Mouse (Mus musculus) small intestine, adult 2 months (tissue): ENCODE measurements at regions not wholly inside any gene's neighbourhood (a gene's known extent, or its start where the extent isn't known, plus 50 kb on each side); places are given as distances from the start of the nearest gene placed in this dataset.

Source experiments
- H3K27ac ChIP-seq: fragments of 200-500 bp; 2 replicates; pipeline ENCODE4 v1.5.1; 2012; ENCODE audit warnings: low read depth, low read length, control low read depth, inconsistent platforms; ENCODE audit not compliant: insufficient read depth
- H3K27me3 ChIP-seq: fragments of 200-500 bp; 2 replicates; pipeline ENCODE4 v1.6.1; 2012; ENCODE audit warnings: mild to moderate bottlenecking, moderate library complexity, low read length, inconsistent platforms; ENCODE audit not compliant: control insufficient read depth, insufficient read depth
- H3K36me3 ChIP-seq: fragments of 200-500 bp; 2 replicates; pipeline ENCODE4 v1.6.1; 2012; ENCODE audit warnings: mild to moderate bottlenecking, low read length, control low read depth, inconsistent platforms; ENCODE audit not compliant: control insufficient read depth, insufficient read depth
- H3K4me1 ChIP-seq: fragments of 200-500 bp; 2 replicates; pipeline ENCODE4 v1.6.1; 2012; ENCODE audit warnings: low read length, inconsistent platforms, mixed read lengths; ENCODE audit not compliant: control insufficient read depth, insufficient read depth, insufficient read length
- H3K4me3 ChIP-seq: fragments of 200-500 bp; 2 replicates; pipeline ENCODE4 v1.5.1; 2012; ENCODE audit warnings: low read depth, mild to moderate bottlenecking, control low read depth, inconsistent platforms, low read length, moderate library complexity
- CTCF ChIP-seq: fragments of 200-500 bp; IDR thresholded peaks from 2 replicates; pipeline ENCODE4 v1.5.1; 2012; ENCODE audit warnings: low read depth, mild to moderate bottlenecking, control low read depth, inconsistent platforms, low read length, moderate library complexity, mixed read lengths; ENCODE audit not compliant: insufficient replicate concordance, insufficient read length; ENCODE audit errors: extremely low read depth
- POLR2A ChIP-seq: fragments of 200-500 bp; IDR thresholded peaks from 2 replicates; pipeline ENCODE4 v1.6.1; 2012; ENCODE audit warnings: low read depth, mild to moderate bottlenecking, control low read depth, inconsistent platforms, low read length, moderate library complexity
- WGBS: fragments of 180-500 bp; shearing (Covaris S2); methylation state at CpG from one replicate; pipeline ENCODE4 v1.1.7; 2018; 5-methylcytosine and 5-hydroxymethylcytosine counted together

DNA sequence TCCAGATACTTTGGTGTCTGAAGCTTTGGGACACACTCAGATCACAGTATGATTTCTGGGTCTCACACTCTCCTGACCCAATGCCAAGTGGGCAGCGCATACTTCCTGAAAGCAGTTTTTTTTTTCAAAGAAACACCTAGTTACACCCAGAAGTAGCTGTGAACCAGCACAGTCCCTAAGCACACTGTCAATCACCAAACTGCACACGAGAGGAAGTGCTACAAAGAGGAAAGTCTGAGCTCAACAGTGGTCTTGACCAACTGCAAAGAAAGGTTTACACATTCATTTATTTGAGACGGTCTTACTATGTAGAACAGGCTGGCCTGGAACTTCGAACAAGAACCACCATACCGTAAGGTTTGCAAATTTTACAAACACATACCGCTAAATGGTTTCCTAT is 70.2 kb upstream of the Plekha5 start:
- TF ChIP-seq POLR2A (no peak), CTCF (no peak)
- H3K4me3 ChIP-seq: no peak overlapping the region
- no peaks in the 10 kb centered on the region for H3K4me1 ChIP-seq
- no peaks in the 10 kb centered on the region for H3K27me3 ChIP-seq
- WGBS: 65% methylated on average over 6 of the region's 6 CpGs
- no peaks in the 10 kb centered on the region for H3K36me3 ChIP-seq
- no peak overlapping the region for H3K27ac ChIP-seq

- H3K4me1 ChIP-seq: no peaks in the 10 kb centered on the region; the same call in 1 of the 2 replicates
- H3K4me3 ChIP-seq: no peak overlapping the region
- WGBS: 73% methylated on average over 6 of the region's 6 CpGs
- no peak for TF ChIP-seq POLR2A
- no peak for TF ChIP-seq CTCF
- no peaks in the 10 kb centered on the region for H3K27me3 ChIP-seq
- H3K27ac ChIP-seq: no peak overlapping the region
- H3K36me3 ChIP-seq: no peaks in the 10 kb centered on the region
These were observed 72.3 kb upstream of the Plekha5 start for GRCm38 (mm10) chr6:140351365-140352095.

GRCm38 (mm10) chr6:140348578-140348977 is 75.3 kb upstream of the Plekha5 start:
- no peak overlapping the region for H3K4me3 ChIP-seq
- H3K4me1 ChIP-seq: no peaks in the 10 kb centered on the region; the same call in 1 of the 2 replicates
- no peak for TF ChIP-seq CTCF
- TF ChIP-seq POLR2A: no peak
- no peak overlapping the region for H3K27ac ChIP-seq
- H3K36me3 ChIP-seq: no peaks in the 10 kb centered on the region
- WGBS: 92% methylated on average over 16 of the region's 16 CpGs
- no peaks in the 10 kb centered on the region for H3K27me3 ChIP-seq

DNA sequence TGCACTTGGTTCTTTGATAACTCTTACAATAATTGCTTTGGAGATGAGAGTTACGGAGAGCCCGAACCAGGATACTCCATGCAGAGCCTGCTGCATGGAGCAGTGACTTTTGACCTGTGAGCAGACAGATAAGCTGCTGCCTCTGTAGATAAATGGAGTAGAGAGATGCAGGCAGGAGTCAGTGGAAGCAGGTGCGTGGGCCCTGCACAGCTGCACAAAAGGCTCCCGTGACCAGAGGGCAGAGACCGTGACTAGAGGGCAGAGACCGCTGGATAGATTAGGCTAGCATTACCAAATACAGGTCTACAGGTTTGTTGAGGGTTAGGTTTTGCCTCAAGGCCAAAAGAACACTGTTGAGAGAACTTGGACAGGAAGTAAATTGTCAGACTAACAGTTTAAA is 76.9 kb upstream of the Plekha5 start:
- TF ChIP-seq CTCF: no peak
- H3K27ac ChIP-seq: no peak overlapping the region
- H3K4me1 ChIP-seq: no peaks in the 10 kb centered on the region; the same call in 1 of the 2 replicates
- H3K36me3 ChIP-seq: no peaks in the 10 kb centered on the region
- 34% methylated on average over 6 of the region's 6 CpGs for WGBS
- H3K27me3 ChIP-seq: no peaks in the 10 kb centered on the region
- no peak overlapping the region for H3K4me3 ChIP-seq

GRCm38 (mm10) chr6:140343638-140344037 is 80.2 kb upstream of the Plekha5 start:
- no peak overlapping the region for H3K4me3 ChIP-seq
- no peak overlapping the region for H3K27ac ChIP-seq
- 80% methylated on average over 11 of the region's 11 CpGs for WGBS
- H3K4me1 ChIP-seq: no peaks in the 10 kb centered on the region; the same call in 1 of the 2 replicates
- no peaks in the 10 kb centered on the region for H3K27me3 ChIP-seq
- no peaks in the 10 kb centered on the region for H3K36me3 ChIP-seq
- TF ChIP-seq POLR2A: no peak
- TF ChIP-seq CTCF: no peak

- Histone ChIP-seq H3K4me1 (no peaks in the 10 kb centered on the region; the same call in 1 of the 2 replicates), H3K4me3 (no peak overlapping the region), H3K27ac (no peak overlapping the region), H3K27me3 (no peaks in the 10 kb centered on the region), H3K36me3 (no peaks in the 10 kb centered on the region)
- no peak for TF ChIP-seq CTCF
- no peak for TF ChIP-seq POLR2A
- whole genome bisulfite sequencing: 62% methylated on average over 1 of the region's 1 CpGs
These were observed 81.0 kb upstream of the Plekha5 start for GRCm38 (mm10) chr6:140342881-140343280.

- WGBS: 68% methylated on average over 13 of the region's 13 CpGs
- Histone ChIP-seq H3K36me3 (no peaks in the 10 kb centered on the region), H3K27me3 (no peaks in the 10 kb centered on the region), H3K4me1 (no peaks in the 10 kb centered on the region), H3K27ac (no peak overlapping the region), H3K4me3 (no peak overlapping the region)
- TF ChIP-seq CTCF: no peak
- TF ChIP-seq POLR2A: no peak
These were observed 84.1 kb upstream of the Plekha5 start for GRCm38 (mm10) chr6:140339731-140340130.

DNA sequence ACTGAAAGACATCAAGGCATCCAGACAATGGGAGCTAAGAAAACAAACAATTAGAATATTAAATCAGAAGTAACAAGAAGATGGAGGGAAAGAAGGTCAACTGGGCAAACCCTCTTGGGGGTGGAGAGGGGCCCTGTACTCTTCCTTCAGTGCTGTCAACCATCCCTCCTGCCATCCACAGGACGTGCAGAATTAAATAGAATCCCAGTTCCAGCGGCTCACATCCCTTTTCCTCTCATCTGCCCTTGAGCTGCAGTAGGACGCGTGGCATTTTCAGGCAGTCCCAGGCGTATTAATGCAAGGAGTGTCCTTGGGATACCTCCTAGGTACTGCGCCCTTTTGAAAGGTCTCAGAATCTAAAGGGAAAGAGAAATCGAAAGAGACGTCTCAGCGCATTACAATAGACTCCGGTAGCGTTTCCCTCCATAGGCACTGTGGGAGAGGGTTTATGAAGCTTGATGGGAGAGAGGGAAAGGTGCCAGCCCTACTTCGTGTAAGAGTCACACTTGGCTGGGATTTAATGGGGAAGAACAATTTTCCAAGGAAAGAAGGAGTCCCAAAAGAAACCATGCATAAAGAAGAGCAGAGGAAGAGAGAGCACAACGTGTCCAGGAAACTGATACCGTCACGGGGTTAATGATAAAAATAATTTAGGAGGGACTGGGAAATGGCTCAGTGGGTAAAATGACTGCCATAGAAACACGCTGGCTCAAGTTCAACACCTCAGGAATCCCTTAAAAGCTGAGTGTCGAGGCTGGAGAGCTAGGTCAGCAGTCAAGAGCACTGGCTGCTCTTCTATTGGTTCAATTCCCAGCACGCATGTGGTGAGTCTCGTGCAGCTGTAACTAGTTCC is 85.7 kb upstream of the Plekha5 start:
- Histone ChIP-seq H3K27ac (no peak overlapping the region), H3K4me1 (no peaks in the 10 kb centered on the region), H3K4me3 (no peak overlapping the region), H3K27me3 (no peaks in the 10 kb centered on the region), H3K36me3 (no peaks in the 10 kb centered on the region)
- TF ChIP-seq POLR2A: no peak
- no peak for TF ChIP-seq CTCF
- whole genome bisulfite sequencing: 63% methylated on average over 19 of the region's 19 CpGs
